Mouse (Mus musculus): ENCODE data around the gene St3gal5. TPM values are rescaled to one million over a fixed set of nuclear protein-coding genes. Genes with fewer than 3 reads are reported as not detected.

The St3gal5 gene
- polyA plus RNA-seq, 1 experiment: 27.6 TPM

DNA sequence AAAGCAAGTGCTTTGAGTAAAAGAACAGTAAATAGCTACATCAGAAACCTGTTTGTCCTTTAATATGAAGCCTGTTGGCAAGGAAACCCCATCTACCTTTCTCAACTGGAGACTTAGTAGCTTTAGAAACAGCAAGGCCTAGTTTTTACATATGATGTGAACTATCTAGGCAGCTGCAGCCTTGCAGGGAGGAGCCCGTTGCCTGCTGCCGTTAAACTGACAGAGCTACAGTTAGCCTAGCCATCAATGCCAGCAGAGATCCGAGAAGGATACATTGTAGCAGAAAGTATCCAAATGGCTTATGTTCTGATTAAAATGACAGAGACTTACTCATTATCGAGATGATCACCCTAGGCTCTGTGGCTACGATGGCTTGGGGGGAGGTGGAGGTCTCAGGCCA is 25.1 kb downstream of the St3gal5 start:
- Histone ChIP-seq H3K36me3 (ENCODE audit: control insufficient read depth, insufficient read depth) (no peaks in the 10 kb centered on the region), H3ac (ENCODE audit: control insufficient read depth, insufficient read length, low read depth) (no peak overlapping the region), H3K27me3 (ENCODE audit: control insufficient read depth, insufficient read depth, insufficient read length) (no peaks in the 10 kb centered on the region), H3K79me2 (ENCODE audit: control insufficient read depth, insufficient read depth) (no peaks in the 10 kb centered on the region), H3K4me3 (ENCODE audit: insufficient read depth, poor library complexity, severe bottlenecking) (no peak overlapping the region), H3K79me3 (ENCODE audit: low read depth) (peaks cover 1% of the 10 kb centered on the region)
- TF ChIP-seq MAX (IDR thresholded peaks at IDR 0.05) (no peak), MYOD1 (IDR thresholded peaks at IDR 0.05; ENCODE audit: control insufficient read depth, insufficient read length, low read depth) (no peak), MYOG (IDR thresholded peaks at IDR 0.05; ENCODE audit: control insufficient read depth, extremely low read depth, insufficient read length) (no peak), CTCF (IDR thresholded peaks at IDR 0.05; ENCODE audit: control insufficient read depth, insufficient read depth, insufficient read length) (no peak), FOSL1 (IDR thresholded peaks at IDR 0.05; ENCODE audit: insufficient read depth, low read length, poor library complexity, severe bottlenecking) (no peak), USF1 (IDR thresholded peaks at IDR 0.05; ENCODE audit: low read depth) (no peak), CEBPB (IDR thresholded peaks at IDR 0.05; ENCODE audit: low read depth) (no peak)

DNA sequence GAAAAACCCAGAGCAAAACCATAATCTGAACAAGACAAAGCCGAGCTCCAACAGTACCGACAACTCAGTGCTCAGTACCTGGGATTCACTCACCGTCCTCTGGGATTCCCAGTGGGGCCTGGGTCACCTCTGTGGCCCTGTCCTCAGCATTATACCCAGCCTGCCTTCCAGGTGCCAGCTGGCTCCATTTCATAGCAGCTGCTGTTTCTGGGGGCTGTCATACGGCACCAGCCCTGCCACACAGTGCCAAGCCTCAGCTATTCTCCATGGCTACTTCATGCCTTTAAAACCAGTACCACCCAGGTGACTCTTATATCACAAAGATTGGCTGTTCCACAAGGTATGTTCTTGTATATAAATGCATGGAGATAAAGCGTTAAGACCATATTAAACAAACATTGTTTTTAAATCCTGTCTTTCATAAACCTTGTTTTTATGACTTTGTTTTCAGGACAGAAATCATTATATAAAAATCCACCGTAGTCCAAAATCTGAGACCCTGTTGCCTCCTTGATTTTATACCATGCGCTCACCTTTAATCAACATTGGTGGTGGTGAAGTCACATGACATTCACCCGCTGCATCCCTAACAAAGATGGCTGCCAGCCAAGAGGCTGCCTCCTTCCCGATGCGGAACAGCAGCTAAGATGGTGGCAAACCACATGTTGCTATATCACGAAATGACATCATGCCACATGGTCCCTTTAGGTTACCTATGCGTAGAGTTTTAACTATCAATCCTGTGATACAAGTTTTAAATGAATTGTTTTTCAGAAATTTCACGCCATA is 27.1 kb downstream of the St3gal5 start:
- no peak for TF ChIP-seq MAX (IDR thresholded peaks at IDR 0.05)
- TF ChIP-seq CTCF (IDR thresholded peaks at IDR 0.05; ENCODE audit: control insufficient read depth, insufficient read depth, insufficient read length): no peak
- no peak for TF ChIP-seq MYOD1 (IDR thresholded peaks at IDR 0.05; ENCODE audit: control insufficient read depth, insufficient read length, low read depth)
- TF ChIP-seq MYOG (IDR thresholded peaks at IDR 0.05; ENCODE audit: control insufficient read depth, extremely low read depth, insufficient read length): no peak
- no peak for TF ChIP-seq USF1 (IDR thresholded peaks at IDR 0.05; ENCODE audit: low read depth)
- no peak for TF ChIP-seq FOSL1 (IDR thresholded peaks at IDR 0.05; ENCODE audit: insufficient read depth, low read length, poor library complexity, severe bottlenecking)
- TF ChIP-seq CEBPB (IDR thresholded peaks at IDR 0.05; ENCODE audit: low read depth): no peak
- H3K27me3 ChIP-seq (ENCODE audit: control insufficient read depth, insufficient read depth, insufficient read length): no peaks in the 10 kb centered on the region

DNA sequence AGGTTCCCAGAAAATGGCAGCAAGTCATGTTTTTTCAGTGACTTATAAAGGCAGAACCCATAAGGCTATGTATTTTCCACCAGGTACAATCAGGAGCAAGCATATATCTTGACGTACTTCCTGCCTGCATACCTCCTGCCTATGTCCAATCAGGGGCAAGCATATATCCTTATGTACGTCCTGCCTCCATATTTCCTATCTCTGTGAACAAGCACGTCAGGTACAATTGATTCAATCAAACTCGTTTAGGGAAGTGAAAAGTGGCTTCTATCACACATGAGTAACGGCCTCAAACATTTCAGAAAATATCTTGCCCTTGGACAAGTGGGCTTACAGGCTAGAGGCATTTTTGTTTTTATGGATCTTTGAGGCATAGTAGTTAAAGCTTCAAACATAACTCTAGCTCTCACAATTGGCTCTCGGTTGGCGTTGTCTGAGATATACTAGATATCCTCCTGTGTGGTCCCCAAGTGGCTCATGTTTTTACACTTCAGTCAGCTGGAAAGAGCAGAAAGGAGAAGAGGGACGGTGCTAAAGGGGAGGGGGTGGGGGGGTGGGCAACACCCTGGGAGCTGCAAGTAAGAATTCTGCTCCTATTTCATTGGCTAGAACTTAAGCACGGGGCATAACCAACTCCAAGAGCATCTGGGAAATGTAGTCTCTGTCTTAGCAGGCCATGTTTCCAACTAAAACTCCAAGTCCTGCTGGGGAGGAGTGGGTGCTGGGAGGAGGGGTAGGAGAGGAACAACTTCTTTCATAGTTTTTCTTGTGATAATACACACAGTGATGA is 28.9 kb downstream of the St3gal5 start:
- no peak overlapping the region for H3ac ChIP-seq (ENCODE audit: control insufficient read depth, insufficient read length, low read depth)
- TF ChIP-seq CTCF (IDR thresholded peaks at IDR 0.05; ENCODE audit: control insufficient read depth, insufficient read depth, insufficient read length) (no peak), USF1 (IDR thresholded peaks at IDR 0.05; ENCODE audit: low read depth) (no peak), CEBPB (IDR thresholded peaks at IDR 0.05; ENCODE audit: low read depth) (no peak), MAX (IDR thresholded peaks at IDR 0.05) (no peak), MYOG (IDR thresholded peaks at IDR 0.05; ENCODE audit: control insufficient read depth, extremely low read depth, insufficient read length) (no peak), MYOD1 (IDR thresholded peaks at IDR 0.05; ENCODE audit: control insufficient read depth, insufficient read length, low read depth) (no peak)
- no peaks in the 10 kb centered on the region for H3K79me2 ChIP-seq (ENCODE audit: control insufficient read depth, insufficient read depth)
- no peak overlapping the region for H3K4me3 ChIP-seq (ENCODE audit: insufficient read depth, poor library complexity, severe bottlenecking)
- peaks cover 1% of the 10 kb centered on the region for H3K79me3 ChIP-seq (ENCODE audit: low read depth)
- H3K27me3 ChIP-seq (ENCODE audit: control insufficient read depth, insufficient read depth, insufficient read length): no peaks in the 10 kb centered on the region
- H3K36me3 ChIP-seq (ENCODE audit: control insufficient read depth, insufficient read depth): peaks cover 4% of the 10 kb centered on the region

More for the DNA sequence above, 27.1 kb downstream of the St3gal5 start:
- H3K79me2 ChIP-seq (ENCODE audit: control insufficient read depth, insufficient read depth): no peaks in the 10 kb centered on the region
- H3K36me3 ChIP-seq (ENCODE audit: control insufficient read depth, insufficient read depth): peaks cover 4% of the 10 kb centered on the region
- peaks cover 1% of the 10 kb centered on the region for H3K79me3 ChIP-seq (ENCODE audit: low read depth)
- no peak overlapping the region for H3ac ChIP-seq (ENCODE audit: control insufficient read depth, insufficient read length, low read depth)
- H3K4me3 ChIP-seq (ENCODE audit: insufficient read depth, poor library complexity, severe bottlenecking): no peak overlapping the region

DNA sequence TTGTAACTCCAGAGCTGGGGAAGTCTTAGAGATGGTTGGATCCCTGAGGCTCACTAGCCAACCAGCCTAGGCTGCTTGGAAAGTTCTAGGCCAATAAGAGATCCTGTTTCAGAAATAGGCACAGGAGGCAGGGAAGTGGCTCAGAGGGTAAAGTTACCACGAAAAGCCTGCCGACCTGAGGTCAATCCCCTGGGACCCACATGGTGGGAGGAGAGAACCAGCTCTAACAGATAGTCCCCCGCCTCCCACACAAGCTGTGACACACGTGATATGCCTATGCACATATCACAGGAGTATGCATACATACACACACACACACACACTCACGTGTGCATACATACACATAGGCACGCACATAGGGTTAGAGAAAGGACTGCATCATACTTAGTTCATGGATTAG is 32.7 kb downstream of the St3gal5 start:
- Histone ChIP-seq H3K36me3 (ENCODE audit: control insufficient read depth, insufficient read depth) (peaks cover 4% of the 10 kb centered on the region), H3K27me3 (ENCODE audit: control insufficient read depth, insufficient read depth, insufficient read length) (no peaks in the 10 kb centered on the region), H3K4me3 (ENCODE audit: insufficient read depth, poor library complexity, severe bottlenecking) (no peak overlapping the region), H3K79me3 (ENCODE audit: low read depth) (peaks cover 1% of the 10 kb centered on the region), H3ac (ENCODE audit: control insufficient read depth, insufficient read length, low read depth) (no peak overlapping the region), H3K79me2 (ENCODE audit: control insufficient read depth, insufficient read depth) (no peaks in the 10 kb centered on the region)
- TF ChIP-seq CTCF (IDR thresholded peaks at IDR 0.05; ENCODE audit: control insufficient read depth, insufficient read depth, insufficient read length) (no peak), FOSL1 (IDR thresholded peaks at IDR 0.05; ENCODE audit: insufficient read depth, low read length, poor library complexity, severe bottlenecking) (no peak), MAX (IDR thresholded peaks at IDR 0.05) (no peak), CEBPB (IDR thresholded peaks at IDR 0.05; ENCODE audit: low read depth) (no peak), MYOG (IDR thresholded peaks at IDR 0.05; ENCODE audit: control insufficient read depth, extremely low read depth, insufficient read length) (no peak), USF1 (IDR thresholded peaks at IDR 0.05; ENCODE audit: low read depth) (no peak), MYOD1 (IDR thresholded peaks at IDR 0.05; ENCODE audit: control insufficient read depth, insufficient read length, low read depth) (no peak)

DNA sequence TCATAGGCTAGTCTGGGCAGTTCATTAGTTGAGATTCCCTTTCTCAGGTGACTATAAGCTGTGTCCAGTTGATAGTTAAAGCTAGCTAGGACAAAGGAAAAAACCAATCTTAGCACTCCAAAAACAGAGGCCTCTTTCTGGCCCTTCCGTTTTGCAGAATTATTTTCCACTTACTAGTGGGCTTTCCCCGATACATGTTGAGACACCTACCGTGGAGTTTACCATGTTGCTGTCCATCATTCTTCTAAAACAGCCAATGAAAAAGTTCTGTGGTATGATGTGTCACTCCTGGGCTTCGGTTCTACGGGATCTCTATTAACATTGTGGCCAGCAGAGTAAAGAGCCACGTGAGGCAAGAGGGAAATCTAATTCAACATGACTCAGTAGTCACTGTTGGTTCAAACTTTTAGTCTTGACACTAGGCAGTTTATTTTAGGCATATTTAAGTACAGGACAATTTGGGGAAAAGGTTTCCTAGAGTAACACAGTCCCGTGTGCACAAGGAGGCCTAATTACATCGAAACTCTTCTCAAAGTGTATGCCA is 35.4 kb downstream of the St3gal5 start:
- Histone ChIP-seq H3K36me3 (ENCODE audit: control insufficient read depth, insufficient read depth) (peaks cover 7% of the 10 kb centered on the region), H3K79me3 (ENCODE audit: low read depth) (no peaks in the 10 kb centered on the region), H3K27me3 (ENCODE audit: control insufficient read depth, insufficient read depth, insufficient read length) (no peaks in the 10 kb centered on the region), H3ac (ENCODE audit: control insufficient read depth, insufficient read length, low read depth) (no peak overlapping the region), H3K4me3 (ENCODE audit: insufficient read depth, poor library complexity, severe bottlenecking) (no peak overlapping the region), H3K79me2 (ENCODE audit: control insufficient read depth, insufficient read depth) (no peaks in the 10 kb centered on the region)
- TF ChIP-seq MYOD1 (IDR thresholded peaks at IDR 0.05; ENCODE audit: control insufficient read depth, insufficient read length, low read depth) (no peak), USF1 (IDR thresholded peaks at IDR 0.05; ENCODE audit: low read depth) (no peak), FOSL1 (IDR thresholded peaks at IDR 0.05; ENCODE audit: insufficient read depth, low read length, poor library complexity, severe bottlenecking) (no peak), CTCF (IDR thresholded peaks at IDR 0.05; ENCODE audit: control insufficient read depth, insufficient read depth, insufficient read length) (no peak)
